Mouse (Mus musculus): Measurements from ENCODE around the gene Slc25a39. TPM values are rescaled to one million over a fixed set of nuclear protein-coding genes. Genes with fewer than 3 reads are reported as not detected.
"Not testable (repeated sequence)": the region's sequence is repeated elsewhere in the genome, so short reads cannot be mapped to it uniquely, and the experiment has no call there.

Slc25a39 gene
- polyA plus RNA-seq, 1 experiment from 2014 or later: 376 TPM

DNA sequence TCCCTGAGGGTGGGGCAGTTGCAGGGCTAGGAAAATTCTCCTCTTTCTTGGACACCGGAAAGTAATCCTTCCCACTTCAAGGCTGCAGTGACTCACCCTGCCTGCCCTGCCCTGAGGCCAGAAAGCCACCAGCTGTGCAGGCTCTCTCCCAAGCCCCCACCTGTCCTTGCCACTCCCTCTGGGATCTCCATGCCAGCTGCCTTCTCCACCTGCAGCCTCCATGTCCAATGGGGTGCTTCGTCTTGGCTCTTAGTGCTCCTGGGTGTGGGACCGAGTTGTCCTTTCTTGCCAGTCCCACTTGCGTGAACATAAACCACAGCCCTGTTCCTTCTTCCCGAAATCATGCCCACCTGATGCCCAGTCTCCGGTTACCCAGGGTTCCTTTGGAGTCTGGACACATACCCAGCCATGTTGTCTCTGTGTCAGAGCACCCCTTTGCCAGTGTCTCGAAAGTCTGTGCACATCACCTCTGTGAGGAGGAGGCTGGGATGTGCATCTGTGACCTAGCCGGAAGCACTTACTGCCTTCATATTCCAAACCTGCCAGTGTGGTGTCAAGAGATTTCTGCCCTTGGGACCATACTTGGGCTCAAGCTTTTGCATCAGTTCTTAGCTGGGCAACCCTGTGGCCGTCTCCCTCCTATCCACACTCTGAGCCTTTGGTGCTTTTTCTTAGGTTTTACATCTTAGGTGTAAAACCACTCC lies 13.2 kb downstream of the Slc25a39 start:
- peak overlapping the region; percentile 50; the same call in 1 of the 2 replicates for H3K4me3 ChIP-seq (ENCODE audit: low read length)
- H3K9ac ChIP-seq (ENCODE audit: low read depth, low read length): no peak overlapping the region
- H3K36me3 ChIP-seq (ENCODE audit: control insufficient read depth, insufficient read depth, low read length): no peaks in the 10 kb centered on the region
- peaks cover 33% of the 10 kb centered on the region for H3K4me1 ChIP-seq (ENCODE audit: control insufficient read depth, insufficient read depth, low read length)
- peaks cover 16% of the 10 kb centered on the region for H3K27me3 ChIP-seq (replicated peaks; ENCODE audit: control insufficient read depth, insufficient read depth, low read length)
- H3K4me2 ChIP-seq (ENCODE audit: low read depth, low read length): peak overlapping the region; percentile 16; the same call in 1 of the 2 replicates
- WGBS: 75% methylated on average over 9 of the region's 9 CpGs
- H3K9me3 ChIP-seq (ENCODE audit: control insufficient read depth, low read length): no peaks in the 10 kb centered on the region
- no peak for ATAC-seq
- no peak overlapping the region for H3K27ac ChIP-seq (ENCODE audit: low read length)

DNA sequence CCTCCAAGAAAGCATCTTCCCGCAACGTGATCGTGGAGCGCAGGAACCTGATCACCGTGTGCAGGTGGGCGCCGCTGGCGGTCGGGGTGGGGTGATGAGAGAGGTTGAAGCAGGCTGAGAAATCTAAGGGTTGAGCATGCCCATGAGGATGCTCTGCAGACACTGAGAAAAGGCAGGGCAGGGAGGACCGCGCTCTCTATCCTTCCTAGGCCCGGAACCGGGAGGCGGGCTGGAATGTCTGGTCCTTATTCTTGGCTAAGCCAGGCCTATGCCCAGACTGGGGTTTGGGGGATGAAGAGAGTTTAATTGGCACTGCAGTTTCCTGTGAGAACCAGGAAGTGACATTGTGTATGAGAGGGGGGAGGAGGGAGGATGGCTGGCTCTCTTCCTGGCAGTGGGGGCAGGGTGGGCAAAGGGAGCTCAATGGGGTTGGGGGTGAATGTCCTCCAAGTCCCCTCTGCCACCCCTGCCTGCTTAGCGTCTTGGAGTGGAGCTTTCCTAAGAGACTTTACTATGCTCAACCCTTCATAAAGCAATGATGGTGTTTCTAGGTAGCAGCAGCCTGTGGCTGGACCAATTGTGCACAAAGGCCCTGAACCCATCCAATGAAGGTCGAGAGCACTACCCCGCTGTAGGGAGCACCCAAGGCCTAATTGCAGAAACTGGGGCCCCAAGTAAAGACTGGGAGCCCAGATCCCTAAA lies 13.9 kb downstream of the Slc25a39 start:
- peaks cover 12% of the 10 kb centered on the region; the same call in 1 of the 2 replicates for H3K27me3 ChIP-seq (replicated peaks; ENCODE audit: control insufficient read depth, insufficient read depth, low read length)
- H3K4me3 ChIP-seq (ENCODE audit: low read length): peak overlapping the region; percentile 50
- WGBS: 10% methylated on average over 17 of the region's 17 CpGs
- ATAC-seq: peak; percentile 31
- peak overlapping the region; percentile 58 for H3K9ac ChIP-seq (ENCODE audit: low read depth, low read length)
- H3K27ac ChIP-seq (ENCODE audit: low read length): 0 out of 2 replicates have a peak overlapping the region, but pooled peaks have one; percentile 2
- no peaks in the 10 kb centered on the region for H3K9me3 ChIP-seq (ENCODE audit: control insufficient read depth, low read length)
- H3K36me3 ChIP-seq (ENCODE audit: control insufficient read depth, insufficient read depth, low read length): no peaks in the 10 kb centered on the region
- peak overlapping the region; percentile 95 for H3K4me2 ChIP-seq (ENCODE audit: low read depth, low read length)
- peaks cover 25% of the 10 kb centered on the region for H3K4me1 ChIP-seq (ENCODE audit: control insufficient read depth, insufficient read depth, low read length)

DNA sequence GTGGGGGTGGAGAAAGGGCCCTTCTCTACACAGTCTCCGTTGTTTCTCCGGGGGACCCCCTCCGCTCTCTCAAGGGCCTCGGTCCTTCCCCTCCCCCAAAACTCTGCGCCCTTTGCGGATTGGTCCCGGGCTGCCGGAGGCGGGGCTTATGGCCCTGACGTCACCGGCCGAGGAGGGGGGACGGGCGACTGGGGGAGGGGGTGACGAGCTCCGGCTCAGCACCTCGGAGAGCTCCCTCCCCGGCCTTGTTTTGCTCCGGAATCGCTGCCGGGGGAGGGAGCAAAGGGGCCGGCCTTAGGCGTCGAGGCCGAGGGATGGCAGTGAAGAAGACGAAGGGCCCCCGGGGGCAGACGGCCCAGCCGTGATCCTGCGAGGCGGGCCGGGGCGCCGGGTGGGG lies 14.5 kb downstream of the Slc25a39 start, which contains the start of gene Rundc3a:
Rundc3a (plus strand) TSS at position 166 of the 397 bp plus-strand sequence.
- H3K4me1 ChIP-seq (ENCODE audit: control insufficient read depth, insufficient read depth, low read length): peaks cover 22% of the 10 kb centered on the region
- WGBS: under 1% methylated on average over 32 of the region's 34 CpGs
- H3K27ac ChIP-seq (ENCODE audit: low read length): 0 out of 2 replicates have a peak within 1 kb of the TSS, but pooled peaks have one; percentile 2
- H3K4me2 ChIP-seq (ENCODE audit: low read depth, low read length): peak within 1 kb of the TSS; percentile 95
- peaks cover 8% of the 10 kb centered on the region; the same call in 1 of the 2 replicates for H3K27me3 ChIP-seq (replicated peaks; ENCODE audit: control insufficient read depth, insufficient read depth, low read length)
- peak within 1 kb of the TSS; percentile 58 for H3K9ac ChIP-seq (ENCODE audit: low read depth, low read length)
- no peaks in the 10 kb centered on the region for H3K36me3 ChIP-seq (ENCODE audit: control insufficient read depth, insufficient read depth, low read length)
- peak within 1 kb of the TSS; percentile 50 for H3K4me3 ChIP-seq (ENCODE audit: low read length)
- no peaks in the 10 kb centered on the region for H3K9me3 ChIP-seq (ENCODE audit: control insufficient read depth, low read length)
- peak; percentile 78 for ATAC-seq

DNA sequence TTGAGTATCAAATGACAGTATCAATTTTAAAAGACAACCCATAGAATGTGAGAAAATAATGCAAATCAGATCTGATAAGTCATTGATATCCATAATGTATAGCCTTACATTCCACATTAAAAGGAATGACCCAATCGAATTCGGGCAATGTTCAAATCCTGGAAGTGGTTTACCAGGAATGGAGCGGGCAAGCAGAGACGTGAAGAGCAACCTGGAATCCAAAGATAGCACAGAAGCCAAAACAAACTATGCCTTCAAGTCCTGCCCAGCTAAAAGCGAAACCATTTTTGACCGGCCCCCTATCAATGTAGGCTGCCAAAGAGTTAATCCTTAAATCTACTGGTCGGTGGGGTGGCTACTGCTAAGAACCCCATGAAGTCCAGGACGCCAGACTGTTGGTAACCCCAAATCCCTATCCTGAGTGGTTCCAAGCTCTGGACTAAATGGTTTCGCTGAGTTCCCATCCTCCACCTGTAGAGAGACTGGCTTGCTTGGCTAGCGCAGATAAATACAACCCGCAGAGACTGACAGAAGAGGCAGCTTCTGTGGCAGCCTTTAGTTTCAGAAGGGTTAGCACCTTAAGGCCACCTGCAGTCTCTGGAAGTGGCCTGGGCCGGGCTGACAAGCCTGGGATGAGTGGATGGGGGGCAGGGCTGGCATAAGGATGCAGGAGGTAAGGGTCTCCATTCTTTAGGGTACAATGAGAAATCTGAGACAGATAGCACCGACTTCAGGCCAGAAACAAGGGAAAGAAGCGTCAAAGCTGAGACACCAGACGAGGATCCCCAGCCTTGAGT lies 15.1 kb downstream of the Slc25a39 start:
- Histone ChIP-seq H3K9ac (ENCODE audit: low read depth, low read length) (peak overlapping the region; percentile 43; the same call in 1 of the 2 replicates), H3K27me3 (replicated peaks; ENCODE audit: control insufficient read depth, insufficient read depth, low read length) (peaks cover 8% of the 10 kb centered on the region; the same call in 1 of the 2 replicates), H3K36me3 (ENCODE audit: control insufficient read depth, insufficient read depth, low read length) (no peaks in the 10 kb centered on the region), H3K9me3 (ENCODE audit: control insufficient read depth, low read length) (no peaks in the 10 kb centered on the region), H3K27ac (ENCODE audit: low read length) (0 out of 2 replicates have a peak overlapping the region, but pooled peaks have one; percentile 2), H3K4me1 (ENCODE audit: control insufficient read depth, insufficient read depth, low read length) (peaks cover 22% of the 10 kb centered on the region), H3K4me3 (ENCODE audit: low read length) (peak overlapping the region; percentile 50), H3K4me2 (ENCODE audit: low read depth, low read length) (peak overlapping the region; percentile 95)
- 18% methylated on average over 15 of the region's 15 CpGs for WGBS
- peak; percentile 34 for ATAC-seq

DNA sequence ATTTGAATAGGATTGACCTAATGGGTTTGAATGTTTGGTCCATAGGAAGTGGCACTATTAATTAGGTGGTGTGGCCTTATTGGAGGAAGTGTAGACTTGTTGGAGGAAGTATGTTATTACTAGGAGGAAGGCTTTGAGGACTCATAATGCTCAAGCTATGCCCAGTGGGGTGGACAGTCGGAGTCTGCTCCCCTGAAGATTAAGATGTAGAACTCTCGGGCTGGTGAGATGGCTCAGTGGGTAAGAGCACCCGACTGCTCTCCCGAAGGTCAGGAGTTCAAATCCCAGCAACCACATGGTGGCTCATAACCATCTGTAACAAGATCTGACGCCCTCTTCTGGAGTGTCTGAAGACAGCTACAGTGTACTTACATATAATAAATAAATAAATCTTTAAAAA lies 18.3 kb downstream of the Slc25a39 start:
- H3K4me3 ChIP-seq (ENCODE audit: low read length); ATAC-seq; H3K36me3 ChIP-seq (ENCODE audit: control insufficient read depth, insufficient read depth, low read length); H3K9me3 ChIP-seq (ENCODE audit: control insufficient read depth, low read length); H3K4me2 ChIP-seq (ENCODE audit: low read depth, low read length); H3K27me3 ChIP-seq (replicated peaks; ENCODE audit: control insufficient read depth, insufficient read depth, low read length); H3K27ac ChIP-seq (ENCODE audit: low read length); H3K9ac ChIP-seq (ENCODE audit: low read depth, low read length): not testable (repeated sequence)
- 95% methylated on average over 4 of the region's 5 CpGs for WGBS
- H3K4me1 ChIP-seq (ENCODE audit: control insufficient read depth, insufficient read depth, low read length): peaks cover 19% of the 10 kb centered on the region

DNA sequence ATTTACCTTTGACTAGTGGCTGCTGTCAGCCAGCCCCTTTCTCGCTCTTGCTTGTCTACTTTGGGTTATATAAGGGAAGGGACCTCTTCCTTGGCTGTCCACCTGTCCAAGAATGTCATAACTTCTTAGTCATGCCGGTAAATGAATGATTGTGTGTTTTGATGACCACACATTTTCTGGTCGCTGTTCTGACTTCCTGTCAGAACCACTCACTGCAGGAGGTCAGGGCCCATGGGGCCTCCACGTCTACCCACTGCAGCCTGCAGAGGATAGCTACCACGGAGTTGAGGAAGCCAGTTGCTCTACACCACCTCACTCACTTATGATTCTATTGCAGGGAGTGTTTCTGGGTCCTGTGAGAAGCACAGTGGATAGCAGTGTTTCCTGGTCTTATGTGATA lies 21.6 kb downstream of the Slc25a39 start:
- Histone ChIP-seq H3K4me3 (ENCODE audit: low read length) (no peak overlapping the region), H3K9me3 (ENCODE audit: control insufficient read depth, low read length) (no peaks in the 10 kb centered on the region), H3K27ac (ENCODE audit: low read length) (no peak overlapping the region), H3K4me1 (ENCODE audit: control insufficient read depth, insufficient read depth, low read length) (0 out of 2 replicates have a peak, but pooled peaks cover 3% of the 10 kb centered on the region), H3K27me3 (replicated peaks; ENCODE audit: control insufficient read depth, insufficient read depth, low read length) (no peaks in the 10 kb centered on the region), H3K4me2 (ENCODE audit: low read depth, low read length) (no peak overlapping the region), H3K36me3 (ENCODE audit: control insufficient read depth, insufficient read depth, low read length) (no peaks in the 10 kb centered on the region), H3K9ac (ENCODE audit: low read depth, low read length) (no peak overlapping the region)
- 61% methylated on average over 5 of the region's 5 CpGs for WGBS
- no peak for ATAC-seq

DNA sequence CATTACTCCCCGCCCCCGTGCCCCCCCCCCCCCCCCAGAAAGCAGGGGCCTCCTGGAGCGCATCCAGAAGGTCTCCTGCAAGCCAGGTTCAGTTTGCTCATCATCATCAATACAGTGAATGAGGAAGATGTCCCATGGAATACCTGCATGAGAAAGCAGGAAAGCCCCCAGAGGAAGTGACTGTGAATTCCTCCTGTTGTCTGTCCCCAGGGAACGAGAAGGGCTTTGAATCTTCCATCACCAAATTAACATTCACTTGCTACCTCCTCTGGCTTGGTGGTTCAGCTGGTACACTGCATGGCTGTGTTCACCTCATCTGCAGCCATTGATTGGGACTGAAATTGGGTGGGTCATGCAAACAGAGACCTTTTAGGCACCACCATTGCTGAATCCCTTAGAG lies 22.7 kb downstream of the Slc25a39 start:
- Histone ChIP-seq H3K9ac (ENCODE audit: low read depth, low read length) (no peak overlapping the region), H3K4me1 (ENCODE audit: control insufficient read depth, insufficient read depth, low read length) (0 out of 2 replicates have a peak, but pooled peaks cover 7% of the 10 kb centered on the region), H3K9me3 (ENCODE audit: control insufficient read depth, low read length) (no peaks in the 10 kb centered on the region), H3K4me2 (ENCODE audit: low read depth, low read length) (no peak overlapping the region), H3K27me3 (replicated peaks; ENCODE audit: control insufficient read depth, insufficient read depth, low read length) (no peaks in the 10 kb centered on the region), H3K4me3 (ENCODE audit: low read length) (no peak overlapping the region), H3K27ac (ENCODE audit: low read length) (no peak overlapping the region), H3K36me3 (ENCODE audit: control insufficient read depth, insufficient read depth, low read length) (no peaks in the 10 kb centered on the region)
- WGBS: 52% methylated on average over 4 of the region's 4 CpGs
- no peak for ATAC-seq

DNA sequence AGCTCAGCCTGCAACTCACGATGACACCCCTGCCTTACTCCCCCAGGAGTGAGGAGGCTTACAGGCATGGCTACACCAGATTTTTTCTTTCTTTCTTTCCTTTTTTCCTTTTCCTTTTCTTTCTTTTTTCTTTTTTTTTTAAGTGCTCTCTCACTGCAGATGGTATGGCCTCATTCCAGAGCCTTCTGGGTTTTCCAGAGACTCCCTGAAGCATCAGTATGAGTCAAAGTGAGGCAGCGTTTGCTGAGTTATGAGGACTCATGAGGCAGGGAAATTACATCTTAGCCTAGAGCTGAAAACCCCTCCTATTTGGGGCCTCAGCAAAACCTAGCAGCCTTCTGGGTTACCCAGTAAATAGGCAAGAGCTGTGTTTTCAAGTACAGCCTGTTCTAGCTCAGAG lies 23.3 kb downstream of the Slc25a39 start:
- 72% methylated on average over 2 of the region's 2 CpGs for WGBS
- ATAC-seq: no peak
- no peak overlapping the region for H3K9ac ChIP-seq (ENCODE audit: low read depth, low read length)

More for the DNA sequence above, 23.3 kb downstream of the Slc25a39 start:
- Histone ChIP-seq H3K4me1 (ENCODE audit: control insufficient read depth, insufficient read depth, low read length) (0 out of 2 replicates have a peak, but pooled peaks cover 7% of the 10 kb centered on the region), H3K36me3 (ENCODE audit: control insufficient read depth, insufficient read depth, low read length) (no peaks in the 10 kb centered on the region), H3K27me3 (replicated peaks; ENCODE audit: control insufficient read depth, insufficient read depth, low read length) (no peaks in the 10 kb centered on the region), H3K4me2 (ENCODE audit: low read depth, low read length) (no peak overlapping the region), H3K9me3 (ENCODE audit: control insufficient read depth, low read length) (no peaks in the 10 kb centered on the region), H3K4me3 (ENCODE audit: low read length) (no peak overlapping the region), H3K27ac (ENCODE audit: low read length) (no peak overlapping the region)
